7 mouse cellular contexts compared by ENCODE assay signal in genomic region chr17:87200721-87201242, GRCm38 (mm10).
DNase-seq lines count a peak whose midpoint lies in the region; ATAC-seq and TF ChIP-seq lines count a peak whose summit lies in the region.

No protein-coding gene starts in this region.

- no peak overlapping the region for H3K4me2 ChIP-seq in heart, embryonic 15.5 days

- DNase-seq in 3T3-L1 (ENCODE audit: low read depth, low spot score), result peak; percentile 94
- peak; percentile 89 for DNase-seq in kidney, postnatal 10 days
- DNase-seq in lung, postnatal 4 days, result peak; percentile 77 to 90
- DNase-seq in testis, postnatal 10 days (ENCODE audit: low spot score), result peak; percentile 78

- H3K36me3 ChIP-seq in C2C12 (ENCODE audit: control insufficient read depth, insufficient read depth), result no peaks in the 10 kb centered on the region
- no peaks in the 10 kb centered on the region for H3K36me3 ChIP-seq in heart, embryonic 15.5 days

- H3K4me1 ChIP-seq in heart, embryonic 15.5 days (replicated peaks), result peaks cover 42% of the 10 kb centered on the region

- peak; percentile 42 for ATAC-seq in common myeloid progenitor, adult 5-6 weeks (replicated peaks; ENCODE audit: low read depth, poor library complexity, severe bottlenecking)
- ATAC-seq in heart, embryonic 15.5 days (replicated peaks; ENCODE audit: insufficient number of reproducible peaks, insufficient read depth, low FRiP score, low read depth), result peak; percentile 59

- H3K79me2 ChIP-seq in C2C12 (ENCODE audit: control insufficient read depth, insufficient read depth), result no peaks in the 10 kb centered on the region

- no peaks in the 10 kb centered on the region for H3K9me3 ChIP-seq in heart, embryonic 15.5 days (replicated peaks)

- 40% methylated on average over 3 of the region's 3 CpGs for WGBS in heart, embryonic 15.5 days

- no peak overlapping the region for H3K4me3 ChIP-seq in C2C12 (ENCODE audit: insufficient read depth, poor library complexity, severe bottlenecking)
- H3K4me3 ChIP-seq in heart, embryonic 15.5 days, result no peak overlapping the region

- H3ac ChIP-seq in C2C12 (ENCODE audit: control insufficient read depth, insufficient read length, low read depth), result no peak overlapping the region

- no peaks in the 10 kb centered on the region for H3K79me3 ChIP-seq in C2C12 (ENCODE audit: low read depth)

- TF ChIP-seq CTCF in C2C12 (IDR thresholded peaks at IDR 0.05; ENCODE audit: control insufficient read depth, insufficient read depth, insufficient read length), result no peak

- H3K9ac ChIP-seq in heart, embryonic 15.5 days, result no peak overlapping the region

- peak overlapping the region; percentile 64 for H3K27ac ChIP-seq in heart, embryonic 15.5 days

- H3K27me3 ChIP-seq in C2C12 (ENCODE audit: control insufficient read depth, insufficient read depth, insufficient read length), result no peaks in the 10 kb centered on the region
- no peaks in the 10 kb centered on the region for H3K27me3 ChIP-seq in heart, embryonic 15.5 days

TF ChIP-seq in C2C12, 6 proteins besides CTCF, POLR2A, EP300 and RAD21:
- no peak for TF ChIP-seq MYOD1 (IDR thresholded peaks at IDR 0.05; ENCODE audit: control insufficient read depth, insufficient read length, low read depth)
- peak; percentile 49 for TF ChIP-seq USF1 (IDR thresholded peaks at IDR 0.05; ENCODE audit: low read depth)
- TF ChIP-seq MYOG (IDR thresholded peaks at IDR 0.05; ENCODE audit: control insufficient read depth, extremely low read depth, insufficient read length), result no peak
- peak; percentile 17 for TF ChIP-seq MAX (IDR thresholded peaks at IDR 0.05)
- no peak for TF ChIP-seq FOSL1 (IDR thresholded peaks at IDR 0.05; ENCODE audit: insufficient read depth, low read length, poor library complexity, severe bottlenecking)
